Mouse (Mus musculus) neural tube, embryonic 14.5 days (tissue): ENCODE data around the gene Gpc6. TPM values are rescaled to one million over a fixed set of nuclear protein-coding genes. Genes with fewer than 3 reads are reported as not detected.

Experiments
- ATAC-seq: fragments of 200-750 bp; cut with Nextera tagmentation; 2 replicates; pipeline ENCODE4 v1.8.0; 2017; ENCODE audit warnings: low read depth, mild to moderate bottlenecking, moderate TSS enrichment, moderate library complexity
- H3K27ac ChIP-seq: fragments of 300-500 bp; sonication (generic); 2 replicates; pipeline ENCODE4 v1.5.1; 2014; ENCODE audit warnings: low read depth, mild to moderate bottlenecking, control low read depth, low read length, moderate library complexity, mixed read lengths
- H3K27me3 ChIP-seq: fragments of 300-500 bp; sonication (generic); 2 replicates; pipeline ENCODE4 v1.6.1; 2014; ENCODE audit warnings: low read length; ENCODE audit not compliant: control insufficient read depth, insufficient read depth
- H3K36me3 ChIP-seq: fragments of 300-500 bp; sonication (generic); 2 replicates; pipeline ENCODE4 v1.6.1; 2014; ENCODE audit warnings: low read length, mixed read lengths; ENCODE audit not compliant: control insufficient read depth, insufficient read depth
- H3K4me1 ChIP-seq: fragments of 300-500 bp; sonication (generic); 2 replicates; pipeline ENCODE4 v1.6.1; 2014; ENCODE audit warnings: low read length; ENCODE audit not compliant: control insufficient read depth, insufficient read depth
- H3K4me2 ChIP-seq: fragments of 300-500 bp; sonication (generic); 2 replicates; pipeline ENCODE4 v1.6.1; 2014; ENCODE audit warnings: mild to moderate bottlenecking, low read depth, low read length, control low read depth
- H3K4me3 ChIP-seq: fragments of 300-500 bp; sonication (generic); 2 replicates; pipeline ENCODE4 v1.5.1; 2014; ENCODE audit warnings: low read depth, low read length, control low read depth, mixed read lengths
- H3K9ac ChIP-seq: fragments of 300-500 bp; sonication (generic); replicated peaks from 2 replicates; pipeline ENCODE4 v1.6.1; 2014; ENCODE audit warnings: low read depth, mild to moderate bottlenecking, control low read depth, low read length, mixed read lengths
- H3K9me3 ChIP-seq: fragments of 300-500 bp; sonication (generic); 2 replicates; pipeline ENCODE4 v1.6.1; 2016; ENCODE audit warnings: low read length; ENCODE audit not compliant: control insufficient read depth
- WGBS: fragments of 180-500 bp; shearing (Covaris S2); extraction: QIAGEN DNeasy Blood & Tissue Kit; methylation state at CpG from one replicate; pipeline ENCODE4 v1.1.7; 2014; 5-methylcytosine and 5-hydroxymethylcytosine counted together
- polyA plus RNA-seq: library from polyadenylated mRNA; unstranded; fragments of >200 nt; fragmentation: Nextera tagmentation; extraction: Ambion mirVana; gene quantifications from 2 replicates; pipeline ENCODE4 v1.2.1, GENCODE M21; 2014

Gpc6 gene
- polyA plus RNA-seq, 1 experiment from 2014 or later: 20.8 TPM

- no peak overlapping the region for H3K4me3 ChIP-seq
- no peak overlapping the region for H3K4me2 ChIP-seq
- no peaks in the 10 kb centered on the region for H3K9me3 ChIP-seq
- no peak overlapping the region for H3K27ac ChIP-seq
- H3K27me3 ChIP-seq: no peaks in the 10 kb centered on the region
- H3K9ac ChIP-seq: no peak overlapping the region
- WGBS: 80% methylated on average over 2 of the region's 2 CpGs
- no peaks in the 10 kb centered on the region for H3K36me3 ChIP-seq
- no peaks in the 10 kb centered on the region for H3K4me1 ChIP-seq
- ATAC-seq: no peak
Observed at GRCm38 (mm10) chr14:116977259-116977658, 52.1 kb downstream of the Gpc6 start.

GRCm38 (mm10) chr14:116979714-116980382 lies 54.7 kb downstream of the Gpc6 start:
- 90% methylated on average over 10 of the region's 10 CpGs for WGBS
- no peak overlapping the region for H3K4me3 ChIP-seq
- no peak overlapping the region for H3K27ac ChIP-seq
- no peaks in the 10 kb centered on the region for H3K4me1 ChIP-seq
- H3K27me3 ChIP-seq: no peaks in the 10 kb centered on the region
- H3K4me2 ChIP-seq: no peak overlapping the region
- H3K9me3 ChIP-seq: no peaks in the 10 kb centered on the region
- no peak for ATAC-seq
- no peaks in the 10 kb centered on the region for H3K36me3 ChIP-seq
- H3K9ac ChIP-seq: no peak overlapping the region

- Histone ChIP-seq H3K4me2 (no peak overlapping the region), H3K27ac (no peak overlapping the region), H3K4me1 (no peaks in the 10 kb centered on the region), H3K36me3 (no peaks in the 10 kb centered on the region), H3K9me3 (no peaks in the 10 kb centered on the region), H3K27me3 (no peaks in the 10 kb centered on the region), H3K9ac (no peak overlapping the region), H3K4me3 (no peak overlapping the region)
- WGBS: 93% methylated on average over 4 of the region's 4 CpGs
- ATAC-seq: no peak
Observed at GRCm38 (mm10) chr14:116981711-116982110, 56.6 kb downstream of the Gpc6 start.

GRCm38 (mm10) chr14:116987341-116987740 lies 62.2 kb downstream of the Gpc6 start:
- no peaks in the 10 kb centered on the region for H3K27me3 ChIP-seq
- no peak overlapping the region for H3K4me2 ChIP-seq
- H3K27ac ChIP-seq: no peak overlapping the region
- H3K4me1 ChIP-seq: no peaks in the 10 kb centered on the region
- ATAC-seq: no peak
- no peaks in the 10 kb centered on the region for H3K9me3 ChIP-seq
- 86% methylated on average over 3 of the region's 3 CpGs for WGBS
- H3K4me3 ChIP-seq: no peak overlapping the region
- no peaks in the 10 kb centered on the region for H3K36me3 ChIP-seq
- H3K9ac ChIP-seq: no peak overlapping the region

GRCm38 (mm10) chr14:117000376-117000775 lies 75.3 kb downstream of the Gpc6 start:
- Histone ChIP-seq H3K9me3 (no peaks in the 10 kb centered on the region), H3K27ac (no peak overlapping the region), H3K4me2 (no peak overlapping the region), H3K27me3 (no peaks in the 10 kb centered on the region), H3K36me3 (no peaks in the 10 kb centered on the region), H3K4me3 (no peak overlapping the region), H3K4me1 (no peaks in the 10 kb centered on the region), H3K9ac (no peak overlapping the region)
- no peak for ATAC-seq
- 90% methylated on average over 1 of the region's 1 CpGs for WGBS

GRCm38 (mm10) chr14:117002313-117002712 lies 77.2 kb downstream of the Gpc6 start:
- Histone ChIP-seq H3K9ac (no peak overlapping the region), H3K9me3 (no peaks in the 10 kb centered on the region), H3K4me2 (no peak overlapping the region), H3K36me3 (no peaks in the 10 kb centered on the region), H3K27ac (no peak overlapping the region), H3K4me1 (no peaks in the 10 kb centered on the region), H3K27me3 (no peaks in the 10 kb centered on the region), H3K4me3 (no peak overlapping the region)
- no peak for ATAC-seq
- WGBS: 67% methylated on average over 8 of the region's 8 CpGs

- no peaks in the 10 kb centered on the region for H3K4me1 ChIP-seq
- no peak overlapping the region for H3K4me2 ChIP-seq
- no peak overlapping the region for H3K4me3 ChIP-seq
- no peak overlapping the region for H3K27ac ChIP-seq
- no peak overlapping the region for H3K9ac ChIP-seq
- no peaks in the 10 kb centered on the region for H3K27me3 ChIP-seq
- no peaks in the 10 kb centered on the region for H3K36me3 ChIP-seq
- 78% methylated on average over 3 of the region's 3 CpGs for WGBS
- no peaks in the 10 kb centered on the region for H3K9me3 ChIP-seq
- ATAC-seq: no peak
Observed at GRCm38 (mm10) chr14:117008781-117009180, 83.7 kb downstream of the Gpc6 start.

GRCm38 (mm10) chr14:117012969-117013368 lies 87.9 kb downstream of the Gpc6 start:
- no peaks in the 10 kb centered on the region for H3K27me3 ChIP-seq
- ATAC-seq: peak; percentile 69; the same call in 1 of the 2 replicates
- WGBS: 13% methylated on average over 1 of the region's 1 CpGs
- H3K36me3 ChIP-seq: no peaks in the 10 kb centered on the region
- peaks cover 2% of the 10 kb centered on the region; the same call in 1 of the 2 replicates for H3K4me1 ChIP-seq
- no peak overlapping the region for H3K9ac ChIP-seq
- H3K27ac ChIP-seq: no peak overlapping the region
- H3K4me2 ChIP-seq: no peak overlapping the region
- no peak overlapping the region for H3K4me3 ChIP-seq
- H3K9me3 ChIP-seq: no peaks in the 10 kb centered on the region

GRCm38 (mm10) chr14:117013554-117014117 lies 88.5 kb downstream of the Gpc6 start:
- Histone ChIP-seq H3K4me2 (no peak overlapping the region), H3K36me3 (no peaks in the 10 kb centered on the region), H3K9me3 (no peaks in the 10 kb centered on the region), H3K9ac (no peak overlapping the region), H3K27ac (no peak overlapping the region), H3K27me3 (no peaks in the 10 kb centered on the region), H3K4me1 (peaks cover 2% of the 10 kb centered on the region; the same call in 1 of the 2 replicates), H3K4me3 (no peak overlapping the region)
- no peak for ATAC-seq
- whole genome bisulfite sequencing: 18% methylated on average over 3 of the region's 3 CpGs
